Mouse (Mus musculus) midbrain, embryonic 11.5 days (tissue): Measurements from ENCODE around the gene Ankzf1. TPM values are rescaled to one million over a fixed set of nuclear protein-coding genes. Genes with fewer than 3 reads are reported as not detected.

Source experiments
- ATAC-seq: fragments of 200-750 bp; cut with Nextera tagmentation; 2 replicates; pipeline ENCODE4 v1.8.0; 2017; ENCODE audit warnings: moderate TSS enrichment, moderate library complexity; ENCODE audit not compliant: low FRiP score
- DNase-seq: peaks from one replicate; pipeline ENCODE4 v3.0.0; 2015; ENCODE audit warnings: low spot score; ENCODE audit errors: missing footprints
- H3K27ac ChIP-seq: fragments of 300-500 bp; sonication (generic); 2 replicates; pipeline ENCODE4 v1.5.1; 2014; ENCODE audit warnings: low read depth, low read length
- H3K27me3 ChIP-seq: fragments of 300-500 bp; sonication (generic); 2 replicates; pipeline ENCODE4 v1.6.1; 2014; ENCODE audit warnings: mild to moderate bottlenecking, low read length, moderate library complexity, mixed read lengths; ENCODE audit not compliant: control insufficient read depth, insufficient read depth
- H3K36me3 ChIP-seq: fragments of 300-500 bp; sonication (generic); 2 replicates; pipeline ENCODE4 v1.6.1; 2014; ENCODE audit warnings: mild to moderate bottlenecking, low read length, moderate library complexity, mixed read lengths; ENCODE audit not compliant: control insufficient read depth, insufficient read depth
- H3K4me1 ChIP-seq: fragments of 300-500 bp; sonication (generic); 2 replicates; pipeline ENCODE4 v1.6.1; 2014; ENCODE audit warnings: low read length; ENCODE audit not compliant: control insufficient read depth, insufficient read depth
- H3K4me2 ChIP-seq: fragments of 300-500 bp; sonication (generic); 2 replicates; pipeline ENCODE4 v1.6.1; 2014; ENCODE audit warnings: mild to moderate bottlenecking, moderate library complexity
- H3K4me3 ChIP-seq: fragments of 300-500 bp; sonication (generic); 2 replicates; pipeline ENCODE4 v1.5.1; 2014; ENCODE audit warnings: low read depth, low read length
- H3K9ac ChIP-seq: fragments of 300-500 bp; sonication (generic); 2 replicates; pipeline ENCODE4 v1.6.1; 2014; ENCODE audit warnings: low read length
- H3K9me3 ChIP-seq: fragments of 300-500 bp; sonication (generic); 2 replicates; pipeline ENCODE4 v1.6.1; 2016; ENCODE audit warnings: low read length; ENCODE audit not compliant: control insufficient read depth
- WGBS: fragments of 180-500 bp; shearing (Covaris S2); extraction: QIAGEN DNeasy Blood & Tissue Kit; methylation state at CpG from one replicate; pipeline ENCODE4 v1.1.7; 2014; 5-methylcytosine and 5-hydroxymethylcytosine counted together
- polyA plus RNA-seq: library from polyadenylated mRNA; unstranded; fragments of >200 nt; fragmentation: Nextera tagmentation; extraction: Ambion mirVana; gene quantifications from 2 replicates; pipeline ENCODE4 v1.2.1, GENCODE M21; 2014

Gene Ankzf1
- 14.3 and 14.4 TPM in 2 replicates for polyA plus RNA-seq

DNA sequence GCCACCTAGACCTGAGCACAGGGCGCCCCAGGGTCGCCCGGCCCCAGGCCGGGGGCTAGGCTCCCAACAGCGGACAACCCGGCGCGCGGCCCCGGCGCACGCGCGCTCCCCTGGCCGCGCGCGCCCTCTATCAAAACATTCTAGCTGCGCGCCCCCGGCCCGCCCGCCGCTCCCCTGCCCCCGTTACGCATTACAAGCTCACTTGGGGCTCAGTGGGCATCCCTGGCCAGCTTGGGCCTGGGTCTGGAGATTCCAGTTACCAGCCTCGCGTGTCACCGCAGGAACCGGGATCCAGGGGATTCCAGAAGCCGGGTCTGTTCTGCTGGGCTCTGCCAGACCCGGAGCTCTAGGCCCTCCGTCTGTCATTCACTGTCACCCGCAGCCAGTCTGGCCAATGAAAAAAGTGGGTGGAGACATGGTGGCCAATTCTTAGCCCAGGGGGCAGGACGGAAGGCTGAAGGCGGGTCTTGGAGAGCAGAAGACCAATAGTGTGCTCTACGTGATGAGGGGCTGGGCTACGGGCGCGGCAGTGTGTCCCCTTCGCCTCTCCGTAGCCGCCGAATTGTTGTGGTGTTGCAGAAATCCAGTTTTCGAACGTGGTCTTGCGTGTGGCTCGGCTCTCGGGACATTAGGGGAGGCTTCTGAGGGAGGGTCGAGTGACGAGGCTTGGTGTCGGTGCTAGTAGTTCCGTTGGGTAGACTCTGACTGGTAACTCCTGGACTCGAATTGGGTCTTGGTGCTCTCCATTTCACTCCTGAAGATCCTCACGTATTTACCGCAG lies at the start of gene Ankzf1, which contains the start of gene Atg9a:
Gene Ankzf1 (plus strand): TSS at position 530 of the 781 bp plus-strand sequence.
Gene Atg9a (minus strand): TSS at position 575 of the 781 bp plus-strand sequence.
- Histone ChIP-seq H3K27ac (peak within 1 kb of the TSS; percentile 75), H3K9ac (peak within 1 kb of the TSS; percentile 86), H3K4me2 (peak within 1 kb of the TSS; percentile 99), H3K4me1 (peaks cover 15% of the 10 kb centered on the region; the same call in 1 of the 2 replicates), H3K27me3 (no peaks in the 10 kb centered on the region), H3K4me3 (peak within 1 kb of the TSS; percentile 61), H3K9me3 (no peaks in the 10 kb centered on the region), H3K36me3 (peaks cover 7% of the 10 kb centered on the region)
- ATAC-seq (peak; percentile 100), DNase-seq (peak; percentile 98)
- WGBS = under 1% methylated on average over 56 of the region's 56 CpGs

DNA sequence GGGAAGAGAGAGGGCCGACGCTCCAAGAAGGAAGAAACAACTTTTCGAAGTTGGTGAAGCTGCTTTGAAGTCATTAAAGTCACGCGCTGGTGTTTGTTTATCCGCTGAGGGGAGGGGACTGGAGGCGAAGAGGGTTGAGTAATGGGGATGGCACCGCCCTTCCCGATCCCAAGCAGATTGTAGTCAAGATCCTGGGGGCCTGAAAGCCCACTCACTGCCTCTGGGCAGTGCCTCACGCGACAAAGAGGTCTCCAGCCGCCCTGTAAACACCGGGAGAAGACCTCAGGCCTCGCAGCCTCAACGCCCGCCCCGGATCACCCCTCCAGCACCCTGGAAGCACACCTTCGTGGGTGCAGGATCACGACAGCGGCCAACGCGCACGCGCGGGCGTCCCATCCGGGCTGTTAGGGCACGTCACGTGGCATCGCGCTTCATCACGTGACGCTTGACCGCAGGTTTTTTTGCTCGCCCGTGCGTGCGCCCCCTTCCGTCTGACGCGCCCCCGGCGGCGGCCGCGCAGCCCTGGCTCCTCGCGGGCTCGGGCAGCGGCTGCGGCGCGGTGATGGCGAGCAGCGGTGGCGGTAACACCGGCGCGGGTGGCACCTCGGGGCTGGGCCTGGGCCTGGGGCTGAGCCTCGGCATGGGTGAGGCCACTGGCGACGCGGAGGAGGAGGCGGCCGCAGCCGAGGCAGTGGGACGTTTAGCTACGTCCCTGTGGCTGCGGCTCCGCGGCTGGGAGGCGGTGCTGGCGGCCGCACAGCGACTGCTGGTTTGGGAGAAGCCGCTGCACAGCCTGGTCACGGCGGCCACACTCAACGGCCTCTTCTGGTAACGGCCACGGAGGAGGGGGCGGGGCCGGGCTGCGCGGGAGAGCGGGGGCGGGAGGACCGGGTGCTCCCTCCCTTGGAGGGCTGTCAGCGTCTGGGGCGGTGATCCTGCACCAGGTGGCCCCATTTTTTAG lies 49.4 kb upstream of the Ankzf1 start, which contains the start of the genes Cnppd1 and Retreg2:
Gene Cnppd1 (minus strand): TSS at position 411 of the 961 bp plus-strand sequence.
Gene Retreg2 (plus strand): TSS at position 478 of the 961 bp plus-strand sequence.
- Histone ChIP-seq H3K4me3 (peak within 1 kb of the TSS; percentile 86), H3K36me3 (peaks cover 17% of the 10 kb centered on the region), H3K4me2 (peak within 1 kb of the TSS; percentile 97), H3K9ac (peak within 1 kb of the TSS; percentile 95), H3K27ac (peak within 1 kb of the TSS; percentile 94), H3K9me3 (no peaks in the 10 kb centered on the region), H3K27me3 (no peaks in the 10 kb centered on the region), H3K4me1 (peaks cover 16% of the 10 kb centered on the region)
- ATAC-seq (peak; percentile 89), DNase-seq (peak; percentile 100)
- under 1% methylated on average over 90 of the region's 91 CpGs for WGBS

DNA sequence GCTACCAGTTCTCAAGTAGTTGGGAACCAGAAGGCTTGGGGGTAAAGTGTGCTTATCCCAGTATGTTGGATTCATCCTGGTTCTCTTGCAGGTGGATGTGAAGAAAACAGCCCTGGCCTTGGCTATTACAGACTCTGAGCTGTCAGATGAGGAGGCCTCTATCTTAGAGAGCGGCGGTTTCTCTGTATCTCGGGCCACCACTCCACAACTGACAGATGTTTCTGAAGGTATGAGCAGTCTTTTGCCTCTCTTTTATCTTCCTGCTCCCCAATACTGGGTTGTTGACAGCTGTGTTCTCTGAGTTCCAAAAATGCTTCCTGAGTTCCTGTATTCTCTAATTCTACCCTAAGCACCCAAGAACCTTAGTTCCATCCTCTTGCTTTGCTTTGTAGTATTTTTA lies 46.4 kb upstream of the Ankzf1 start:
- H3K27ac ChIP-seq = no peak overlapping the region
- peaks cover 17% of the 10 kb centered on the region for H3K36me3 ChIP-seq
- no peaks in the 10 kb centered on the region for H3K9me3 ChIP-seq
- H3K9ac ChIP-seq = no peak overlapping the region
- H3K4me1 ChIP-seq = peaks cover 15% of the 10 kb centered on the region
- no peak overlapping the region for H3K4me3 ChIP-seq
- ATAC-seq (no peak), DNase-seq (no peak)
- no peaks in the 10 kb centered on the region for H3K27me3 ChIP-seq
- no peak overlapping the region for H3K4me2 ChIP-seq
- WGBS = 100% methylated on average over 3 of the region's 3 CpGs

DNA sequence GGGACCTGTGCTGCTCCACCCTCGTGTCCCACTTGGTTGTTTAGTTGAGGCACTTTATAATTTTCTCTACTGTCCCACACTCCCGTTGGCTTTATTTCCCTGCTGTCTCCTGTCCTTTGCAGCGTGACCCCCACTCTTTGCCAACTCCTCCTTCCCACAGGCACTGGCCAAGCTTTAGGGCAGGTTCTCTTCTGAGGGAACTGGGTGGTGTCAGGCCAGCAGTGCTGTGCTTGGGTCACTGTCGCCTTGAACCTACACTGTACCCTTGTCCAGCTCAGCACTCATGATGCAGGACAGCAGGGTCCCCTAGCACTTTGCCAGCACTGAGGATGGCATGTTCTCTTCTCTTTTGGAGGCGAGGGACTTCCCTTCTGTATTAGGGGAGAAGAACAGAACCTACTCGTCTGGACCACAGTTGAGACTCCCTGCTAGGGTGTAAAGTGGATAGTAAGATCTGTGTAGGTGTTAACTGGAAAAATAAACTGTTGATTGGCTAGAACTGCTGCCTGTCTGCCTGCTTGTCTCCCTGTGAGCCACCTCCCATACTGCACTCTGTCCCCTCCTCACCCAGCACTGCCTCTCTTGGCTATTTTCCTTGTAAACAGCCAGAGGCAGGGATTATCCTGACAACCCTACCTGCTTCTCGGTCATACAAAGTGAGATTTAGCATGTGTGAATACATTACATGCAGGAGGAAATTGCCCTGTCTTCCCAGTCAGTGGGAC lies 44.4 kb upstream of the Ankzf1 start:
- Histone ChIP-seq H3K4me2 (no peak overlapping the region), H3K36me3 (peaks cover 17% of the 10 kb centered on the region)

DNA sequence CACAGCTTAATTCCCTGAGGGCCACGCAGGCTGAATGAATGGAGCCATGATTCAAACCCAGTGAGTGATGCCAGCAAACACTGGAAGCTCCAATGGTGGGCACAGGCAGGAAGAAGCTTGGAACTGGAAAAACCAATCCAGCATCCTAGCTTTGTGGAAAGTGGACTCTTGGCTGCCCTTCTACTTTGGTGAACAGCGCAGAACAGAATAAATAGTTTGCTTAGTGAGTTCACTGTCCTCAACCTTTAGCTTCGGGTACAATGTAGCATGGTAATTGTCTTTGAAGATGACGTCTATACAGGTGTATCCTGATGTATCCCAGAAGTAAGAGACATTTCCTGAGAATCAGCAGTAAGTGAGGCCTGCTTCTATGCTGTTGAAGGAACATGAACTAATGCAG lies 43.2 kb upstream of the Ankzf1 start:
- peaks cover 17% of the 10 kb centered on the region for H3K36me3 ChIP-seq
- ATAC-seq (no peak), DNase-seq (no peak)
- H3K9ac ChIP-seq = no peak overlapping the region
- 94% methylated on average over 4 of the region's 4 CpGs for WGBS
- H3K4me1 ChIP-seq = peaks cover 4% of the 10 kb centered on the region; the same call in 1 of the 2 replicates
- no peak overlapping the region for H3K4me2 ChIP-seq
- H3K27me3 ChIP-seq = no peaks in the 10 kb centered on the region
- no peak overlapping the region for H3K27ac ChIP-seq
- H3K4me3 ChIP-seq = no peak overlapping the region
- H3K9me3 ChIP-seq = no peaks in the 10 kb centered on the region

More for the DNA sequence above, 44.4 kb upstream of the Ankzf1 start:
- Histone ChIP-seq H3K9me3 (no peaks in the 10 kb centered on the region), H3K4me1 (peaks cover 6% of the 10 kb centered on the region; the same call in 1 of the 2 replicates), H3K27ac (no peak overlapping the region), H3K4me3 (no peak overlapping the region), H3K27me3 (no peaks in the 10 kb centered on the region), H3K9ac (no peak overlapping the region)
- WGBS = 82% methylated on average over 7 of the region's 7 CpGs
- ATAC-seq (no peak), DNase-seq (no peak)

DNA sequence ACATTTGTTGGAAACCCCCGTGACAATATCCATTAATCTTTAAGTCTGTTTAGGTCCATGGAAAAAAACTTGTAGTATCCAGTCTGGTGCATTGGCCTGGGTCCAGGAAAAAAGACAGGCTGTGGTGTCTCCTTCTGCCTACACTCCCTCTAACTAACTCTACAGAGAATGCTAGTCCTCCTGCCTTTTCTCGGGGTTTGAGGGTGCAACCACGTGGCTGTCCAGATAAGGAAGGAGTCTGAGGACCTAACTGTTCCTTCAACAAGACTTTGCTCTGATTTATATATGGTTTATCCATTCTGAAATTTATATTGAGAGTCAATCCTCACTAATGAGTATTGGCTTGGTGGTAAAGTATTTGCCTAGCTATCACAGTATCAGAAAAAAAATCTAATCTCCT lies 36.1 kb upstream of the Ankzf1 start:
- ATAC-seq = no peak
- H3K4me1 ChIP-seq = no peaks in the 10 kb centered on the region
- no peak overlapping the region for H3K4me3 ChIP-seq
- no peaks in the 10 kb centered on the region for H3K9me3 ChIP-seq
- H3K4me2 ChIP-seq = no peak overlapping the region
- H3K36me3 ChIP-seq = no peaks in the 10 kb centered on the region
- H3K27ac ChIP-seq = no peak overlapping the region
- no peak for DNase-seq
- no peak overlapping the region for H3K9ac ChIP-seq
- H3K27me3 ChIP-seq = no peaks in the 10 kb centered on the region
- whole genome bisulfite sequencing = 75% methylated on average over 3 of the region's 3 CpGs

DNA sequence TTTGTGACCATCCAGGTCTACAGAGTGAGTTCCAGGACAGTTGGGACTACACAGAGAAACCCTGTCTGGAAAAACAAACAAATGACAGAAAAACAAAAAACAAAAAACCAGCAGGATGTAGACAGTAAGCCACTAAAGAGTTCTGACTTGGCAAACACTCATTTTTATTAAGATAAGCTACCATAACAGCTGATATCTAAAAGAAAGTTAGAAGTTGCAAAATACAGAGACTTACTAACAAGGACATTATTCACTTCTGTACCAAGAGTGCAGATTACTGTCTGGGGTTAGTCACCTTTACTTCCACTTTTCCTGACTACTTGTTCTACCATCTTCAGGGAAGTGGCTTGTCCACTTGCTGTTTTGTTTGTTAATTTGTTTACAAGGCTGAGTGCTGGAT lies 33.0 kb upstream of the Ankzf1 start:
- H3K9ac ChIP-seq = no peak overlapping the region
- ATAC-seq (no peak), DNase-seq (no peak)
- no peaks in the 10 kb centered on the region for H3K27me3 ChIP-seq
- no peaks in the 10 kb centered on the region for H3K4me1 ChIP-seq
- H3K36me3 ChIP-seq = no peaks in the 10 kb centered on the region
- H3K9me3 ChIP-seq = no peaks in the 10 kb centered on the region
- H3K4me2 ChIP-seq = no peak overlapping the region
- H3K27ac ChIP-seq = no peak overlapping the region
- H3K4me3 ChIP-seq = no peak overlapping the region

DNA sequence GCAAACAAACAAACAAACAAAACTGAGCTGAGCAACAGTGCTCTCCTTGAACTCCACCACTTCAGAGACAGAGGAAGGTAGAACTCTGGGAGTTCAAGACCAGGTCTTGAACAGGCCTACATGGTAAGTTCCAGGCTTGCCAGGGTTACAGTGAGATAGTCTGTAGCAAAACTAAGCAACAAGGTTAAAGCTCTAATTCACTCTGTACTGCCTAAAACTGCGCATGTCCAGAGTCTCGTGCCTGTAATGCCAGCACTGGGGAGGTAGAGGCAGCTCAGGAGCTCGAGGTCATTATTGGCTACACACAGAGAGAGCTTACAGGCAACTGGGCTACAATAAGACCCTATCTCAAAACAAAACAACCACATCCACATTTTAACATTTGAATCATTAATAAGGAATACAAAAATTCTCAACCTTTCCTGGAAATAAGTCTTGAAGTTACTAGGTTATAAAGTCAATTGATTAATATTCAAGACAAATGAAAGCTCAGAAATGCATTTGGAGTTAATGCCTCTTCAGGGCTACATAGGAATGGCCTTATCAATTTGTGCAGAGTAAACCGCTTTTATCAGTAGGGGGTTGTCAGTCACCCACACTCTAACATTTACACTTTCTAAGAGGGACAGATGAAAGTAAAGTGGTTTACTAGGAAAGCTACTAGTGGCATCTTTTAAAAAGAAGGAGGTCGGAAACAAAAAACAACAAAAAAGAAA lies 32.3 kb upstream of the Ankzf1 start:
- Histone ChIP-seq H3K4me1 (no peaks in the 10 kb centered on the region), H3K27me3 (no peaks in the 10 kb centered on the region), H3K9ac (no peak overlapping the region), H3K36me3 (no peaks in the 10 kb centered on the region), H3K27ac (no peak overlapping the region), H3K4me3 (no peak overlapping the region), H3K9me3 (no peaks in the 10 kb centered on the region), H3K4me2 (no peak overlapping the region)
- WGBS = 74% methylated on average over 5 of the region's 5 CpGs
- ATAC-seq (no peak), DNase-seq (no peak)
